Mouse (Mus musculus): ENCODE data around the gene Tmcc2.

DNA sequence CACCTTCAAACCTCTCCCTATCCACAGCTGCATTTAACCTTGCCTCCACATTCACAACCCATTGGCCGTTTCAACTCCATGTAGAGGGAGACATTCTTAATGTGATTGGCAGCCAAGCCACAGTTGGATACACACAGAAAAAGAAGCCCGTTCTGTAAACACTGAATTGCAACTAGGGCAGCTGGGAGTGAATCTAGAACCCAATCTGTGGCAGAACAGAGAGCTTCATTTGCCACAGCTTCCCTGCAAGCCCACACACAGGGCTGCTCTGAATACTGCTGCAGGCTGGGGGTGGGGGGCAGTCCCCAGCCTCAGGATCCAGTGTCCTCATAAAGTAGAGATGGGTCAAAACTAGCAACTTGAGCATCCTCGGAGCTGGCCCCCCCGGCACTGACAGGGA is 4.8 kb downstream of the Tmcc2 start:
- TF ChIP-seq CTCF (IDR thresholded peaks at IDR 0.05; ENCODE audit: low read depth) (no peak), EP300 (IDR thresholded peaks at IDR 0.05; ENCODE audit: low read depth) (no peak)
